Mouse (Mus musculus) ES-E14 (cell line): ENCODE results near the gene Hist2h3b.
"Not testable (repeated sequence)": the region's sequence is repeated elsewhere in the genome, so short reads cannot be mapped to it uniquely, and the experiment has no call there.

Source experiments
- CHD2 ChIP-seq: IDR thresholded peaks from 2 replicates; pipeline ENCODE4 v1.6.1; 2014; ENCODE audit warnings: mild to moderate bottlenecking, low read depth, low read length, inconsistent platforms
- HCFC1 ChIP-seq: IDR thresholded peaks from 2 replicates; pipeline ENCODE4 v1.6.1; 2012; ENCODE audit warnings: low read length, inconsistent platforms, borderline replicate concordance; ENCODE audit not compliant: insufficient read depth
- MAFK ChIP-seq: IDR thresholded peaks from 2 replicates; pipeline ENCODE4 v1.6.1; 2014; ENCODE audit warnings: mild to moderate bottlenecking, low read depth, low read length, inconsistent platforms; ENCODE audit not compliant: insufficient read depth
- ZNF384 ChIP-seq: IDR thresholded peaks from 2 replicates; pipeline ENCODE4 v1.6.1; 2012; ENCODE audit warnings: low read depth, low read length, inconsistent platforms

GRCm38 (mm10) chr3:96246427-96246856 lies 22.0 kb upstream of the Hist2h3b start, which contains the start of gene Hist2h3c1:
- not testable (repeated sequence) for TF ChIP-seq MAFK, CHD2, ZNF384, HCFC1
